Mouse (Mus musculus) intestine, embryonic 14.5 days (tissue): ENCODE results near the gene Ovol1. TPM values are rescaled to one million over a fixed set of nuclear protein-coding genes. Genes with fewer than 3 reads are reported as not detected.

Experiments used
- ATAC-seq: fragments of 200-750 bp; cut with Nextera tagmentation; replicated peaks from 2 replicates; pipeline ENCODE4 v1.8.0; 2017; ENCODE audit warnings: low read depth, moderate number of reproducible peaks, moderate TSS enrichment, moderate library complexity; ENCODE audit not compliant: low FRiP score, low TSS enrichment
- DNase-seq: peaks from one replicate; pipeline ENCODE4 v3.0.0-alpha.2; 2018; ENCODE audit warnings: low spot score
- H3K27ac ChIP-seq: fragments of 300-500 bp; sonication (generic); 2 replicates; pipeline ENCODE4 v1.5.1; 2014; ENCODE audit warnings: low read depth, mild to moderate bottlenecking, control low read depth
- H3K27me3 ChIP-seq: fragments of 300-500 bp; sonication (generic); replicated peaks from 2 replicates; pipeline ENCODE4 v1.6.1; 2014; ENCODE audit warnings: low read length, control low read depth; ENCODE audit not compliant: control insufficient read depth, insufficient read depth
- H3K36me3 ChIP-seq: fragments of 300-500 bp; sonication (generic); 2 replicates; pipeline ENCODE4 v1.6.1; 2014; ENCODE audit warnings: low read length, control low read depth; ENCODE audit not compliant: control insufficient read depth, insufficient read depth
- H3K4me1 ChIP-seq: fragments of 300-500 bp; sonication (generic); replicated peaks from 2 replicates; pipeline ENCODE4 v1.6.1; 2014; ENCODE audit warnings: low read length, control low read depth, mixed read lengths; ENCODE audit not compliant: control insufficient read depth, insufficient read depth
- H3K4me2 ChIP-seq: fragments of 300-500 bp; sonication (generic); 2 replicates; pipeline ENCODE4 v1.6.1; 2014; ENCODE audit warnings: low read length
- H3K4me3 ChIP-seq: fragments of 300-500 bp; sonication (generic); 2 replicates; pipeline ENCODE4 v1.5.1; 2014; ENCODE audit warnings: low read depth, low read length, control low read depth, mixed read lengths
- H3K9ac ChIP-seq: fragments of 300-500 bp; sonication (generic); 2 replicates; pipeline ENCODE4 v1.6.1; 2014; ENCODE audit warnings: mild to moderate bottlenecking, low read length
- H3K9me3 ChIP-seq: fragments of 300-500 bp; sonication (generic); 2 replicates; pipeline ENCODE4 v1.6.1; 2016; ENCODE audit warnings: low read length, control low read depth; ENCODE audit not compliant: control insufficient read depth
- WGBS: fragments of 180-500 bp; shearing (Covaris S2); extraction: QIAGEN DNeasy Blood & Tissue Kit; methylation state at CpG from one replicate; pipeline ENCODE4 v1.1.7; 2014; 5-methylcytosine and 5-hydroxymethylcytosine counted together
- polyA plus RNA-seq: library from polyadenylated mRNA; unstranded; fragments of >200 nt; fragmentation: Nextera tagmentation; extraction: Ambion mirVana; gene quantifications from 2 replicates; pipeline ENCODE4 v1.2.1, GENCODE M21; 2014

The Ovol1 gene
- polyA plus RNA-seq, 1 experiment from 2014 or later = 18.6 TPM

- H3K36me3 ChIP-seq = peaks cover 39% of the 10 kb centered on the region
- WGBS = under 1% methylated on average over 64 of the region's 64 CpGs
- no peaks in the 10 kb centered on the region for H3K9me3 ChIP-seq
- ATAC-seq (peak; percentile 84), DNase-seq (peak; percentile 84)
- H3K9ac ChIP-seq = peak within 1 kb of the TSS; percentile 88
- H3K27ac ChIP-seq = peak within 1 kb of the TSS; percentile 83
- peak within 1 kb of the TSS; percentile 94 for H3K4me2 ChIP-seq
- H3K4me3 ChIP-seq = peak within 1 kb of the TSS; percentile 96
- H3K27me3 ChIP-seq = no peaks in the 10 kb centered on the region
- peaks cover 12% of the 10 kb centered on the region for H3K4me1 ChIP-seq
These were observed 41.5 kb upstream of the Ovol1 start, which contains the start of gene Rnaseh2c for GRCm38 (mm10) chr19:5601752-5602541. Gene Rnaseh2c (plus strand): TSS chr19:5601873.

GRCm38 (mm10) chr19:5599224-5599623 lies 38.8 kb upstream of the Ovol1 start:
- H3K9ac ChIP-seq = no peak overlapping the region
- 72% methylated on average over 4 of the region's 4 CpGs for WGBS
- no peak overlapping the region for H3K4me2 ChIP-seq
- ATAC-seq (no peak), DNase-seq (no peak)
- H3K9me3 ChIP-seq = no peaks in the 10 kb centered on the region
- H3K4me1 ChIP-seq = peaks cover 12% of the 10 kb centered on the region
- no peak overlapping the region for H3K27ac ChIP-seq
- H3K4me3 ChIP-seq = no peak overlapping the region
- peaks cover 12% of the 10 kb centered on the region for H3K36me3 ChIP-seq
- H3K27me3 ChIP-seq = no peaks in the 10 kb centered on the region

DNA sequence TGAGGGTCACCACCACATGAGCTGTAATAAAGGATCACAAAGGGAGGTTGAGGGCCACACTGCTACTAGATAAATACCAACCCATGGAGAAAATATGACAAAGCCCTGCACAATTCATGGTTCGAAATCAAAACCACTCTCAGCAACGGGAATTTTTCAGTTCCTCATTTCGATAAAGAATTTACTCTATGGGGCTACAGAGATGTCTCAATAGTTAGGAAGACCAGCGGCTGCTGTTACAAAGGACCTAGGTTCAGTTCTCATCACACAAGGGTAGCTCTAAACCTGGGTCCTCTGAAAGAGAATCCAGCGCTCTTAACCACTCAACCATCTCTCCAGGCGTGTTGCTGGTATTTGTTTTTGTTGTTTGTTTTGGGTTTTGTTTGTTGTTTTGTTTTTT lies 31.4 kb upstream of the Ovol1 start:
- ATAC-seq (no peak), DNase-seq (no peak)
- Histone ChIP-seq H3K4me2 (no peak overlapping the region), H3K4me3 (no peak overlapping the region), H3K27ac (no peak overlapping the region), H3K36me3 (no peaks in the 10 kb centered on the region), H3K9ac (no peak overlapping the region), H3K4me1 (no peaks in the 10 kb centered on the region), H3K9me3 (no peaks in the 10 kb centered on the region), H3K27me3 (no peaks in the 10 kb centered on the region)
- WGBS = 84% methylated on average over 6 of the region's 6 CpGs

- 77% methylated on average over 9 of the region's 9 CpGs for WGBS
- Histone ChIP-seq H3K4me2 (no peak overlapping the region), H3K9ac (no peak overlapping the region), H3K4me3 (no peak overlapping the region), H3K4me1 (no peaks in the 10 kb centered on the region), H3K36me3 (no peaks in the 10 kb centered on the region), H3K27me3 (no peaks in the 10 kb centered on the region), H3K9me3 (no peaks in the 10 kb centered on the region), H3K27ac (no peak overlapping the region)
- no peak for DNase-seq
- ATAC-seq = no peak
These were observed 28.7 kb upstream of the Ovol1 start for GRCm38 (mm10) chr19:5589159-5589558.

DNA sequence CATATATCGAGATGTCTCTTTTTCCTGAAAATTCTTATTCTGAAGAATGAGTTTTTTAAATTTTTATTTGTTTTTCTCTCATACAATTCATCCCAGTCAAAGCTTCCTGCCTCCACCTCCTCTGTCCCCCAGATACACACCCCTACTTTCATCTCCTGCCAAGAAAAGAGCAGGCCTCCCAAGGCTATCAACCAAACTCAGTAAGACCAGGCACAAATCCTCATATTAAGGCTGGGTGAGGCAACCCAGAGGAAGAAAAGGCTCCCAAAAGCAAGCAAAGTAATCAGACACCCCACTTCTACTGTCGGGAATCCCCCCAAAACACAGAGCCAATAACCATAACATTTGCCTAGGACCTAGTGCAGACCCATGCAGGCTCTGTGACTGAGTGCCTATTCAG lies 21.5 kb upstream of the Ovol1 start:
- H3K4me3 ChIP-seq = no peak overlapping the region
- H3K4me2 ChIP-seq = no peak overlapping the region
- 76% methylated on average over 2 of the region's 2 CpGs for WGBS
- no peak overlapping the region for H3K9ac ChIP-seq
- H3K9me3 ChIP-seq = no peaks in the 10 kb centered on the region
- no peak overlapping the region for H3K27ac ChIP-seq
- no peaks in the 10 kb centered on the region for H3K27me3 ChIP-seq
- no peaks in the 10 kb centered on the region for H3K4me1 ChIP-seq
- no peaks in the 10 kb centered on the region for H3K36me3 ChIP-seq
- DNase-seq (no peak), ATAC-seq (no peak)

- no peaks in the 10 kb centered on the region for H3K27me3 ChIP-seq
- H3K4me1 ChIP-seq = no peaks in the 10 kb centered on the region
- 84% methylated on average over 6 of the region's 6 CpGs for WGBS
- H3K4me3 ChIP-seq = no peak overlapping the region
- ATAC-seq = no peak
- no peak for DNase-seq
- H3K36me3 ChIP-seq = no peaks in the 10 kb centered on the region
- no peak overlapping the region for H3K9ac ChIP-seq
- H3K27ac ChIP-seq = no peak overlapping the region
- no peaks in the 10 kb centered on the region for H3K9me3 ChIP-seq
- no peak overlapping the region for H3K4me2 ChIP-seq
These were observed 20.3 kb upstream of the Ovol1 start for GRCm38 (mm10) chr19:5580776-5581175.

DNA sequence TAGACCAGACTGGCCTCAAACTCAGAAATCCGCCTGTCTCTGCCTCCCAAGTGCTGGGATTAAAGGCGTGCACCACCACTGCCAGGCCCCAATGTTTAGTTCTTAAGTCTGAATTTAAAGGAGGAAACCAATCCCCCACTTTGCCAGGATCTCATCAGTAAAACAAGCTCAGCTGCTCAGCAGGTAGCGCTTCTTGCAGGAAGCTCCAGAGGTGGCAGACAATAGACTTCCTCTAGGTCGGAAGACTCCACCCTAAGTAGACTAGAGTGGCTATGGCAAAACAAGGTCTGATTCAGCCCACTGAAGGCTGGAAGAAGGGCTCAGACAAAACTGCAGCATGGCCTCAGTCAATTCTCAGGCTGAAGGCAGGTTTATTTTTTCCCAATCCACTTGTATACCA lies 19.5 kb upstream of the Ovol1 start:
- no peaks in the 10 kb centered on the region for H3K4me1 ChIP-seq
- no peaks in the 10 kb centered on the region for H3K27me3 ChIP-seq

DNA sequence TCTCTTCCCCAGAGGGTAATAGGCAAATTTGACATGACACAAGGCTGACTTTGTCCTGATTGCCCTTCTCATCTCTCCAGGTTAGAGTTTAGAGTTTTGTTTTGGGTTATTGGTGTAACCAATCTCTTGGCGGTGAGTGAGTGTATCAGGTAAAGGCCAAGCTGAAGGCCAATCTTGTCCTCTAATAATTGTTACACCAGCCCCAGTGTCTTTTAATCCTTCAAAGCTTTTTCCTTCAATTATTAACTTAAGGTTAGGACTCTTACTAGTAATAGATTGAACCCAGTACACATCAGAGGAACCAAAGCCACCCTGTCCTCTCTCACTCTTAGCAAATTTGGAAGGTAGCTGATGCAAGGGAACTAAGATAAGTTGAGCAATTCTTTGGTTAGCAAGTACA lies 14.9 kb upstream of the Ovol1 start:
- Histone ChIP-seq H3K9ac (no peak overlapping the region), H3K36me3 (no peaks in the 10 kb centered on the region), H3K27me3 (no peaks in the 10 kb centered on the region), H3K9me3 (no peaks in the 10 kb centered on the region), H3K4me1 (no peaks in the 10 kb centered on the region), H3K27ac (no peak overlapping the region), H3K4me3 (no peak overlapping the region), H3K4me2 (no peak overlapping the region)
- DNase-seq = no peak
- 84% methylated on average over 1 of the region's 1 CpGs for WGBS
- no peak for ATAC-seq

More for the DNA sequence above, 19.5 kb upstream of the Ovol1 start:
- Histone ChIP-seq H3K27ac (no peak overlapping the region), H3K4me2 (no peak overlapping the region), H3K4me3 (no peak overlapping the region), H3K36me3 (no peaks in the 10 kb centered on the region), H3K9ac (no peak overlapping the region), H3K9me3 (no peaks in the 10 kb centered on the region)
- WGBS = 76% methylated on average over 4 of the region's 4 CpGs
- no peak for DNase-seq
- ATAC-seq = no peak
